Mouse (Mus musculus) brain, embryonic 14.5 days (tissue): ENCODE measurements around the gene Nmb.

Experiments
- CTCF ChIP-seq: fragments of 200-500 bp; IDR thresholded peaks from 2 replicates; pipeline ENCODE4 v1.5.1; 2012; ENCODE audit warnings: inconsistent platforms, mild to moderate bottlenecking, moderate library complexity, borderline replicate concordance; ENCODE audit not compliant: insufficient read depth, insufficient read length; ENCODE audit errors: extremely low read depth
- POLR2A ChIP-seq: fragments of 200-500 bp; IDR thresholded peaks from 2 replicates; pipeline ENCODE4 v1.6.1; 2012; ENCODE audit warnings: mild to moderate bottlenecking, inconsistent platforms, borderline replicate concordance; ENCODE audit not compliant: poor library complexity, insufficient read depth, insufficient read length, severe bottlenecking; ENCODE audit errors: extremely low read depth

- TF ChIP-seq POLR2A (no peak), CTCF (no peak)
These were observed 1.1 kb downstream of the Nmb start for GRCm38 (mm10) chr7:80903625-80904422.
